Mouse (Mus musculus) cerebral cortex, adult 2 months (tissue): ENCODE measurements around the gene Fam111a.

Experiments used
- WGBS: fragments of 180-500 bp; shearing (Covaris S2); methylation state at CpG from one replicate; pipeline ENCODE4 v1.1.7; 2018; 5-methylcytosine and 5-hydroxymethylcytosine counted together

The Fam111a gene

DNA sequence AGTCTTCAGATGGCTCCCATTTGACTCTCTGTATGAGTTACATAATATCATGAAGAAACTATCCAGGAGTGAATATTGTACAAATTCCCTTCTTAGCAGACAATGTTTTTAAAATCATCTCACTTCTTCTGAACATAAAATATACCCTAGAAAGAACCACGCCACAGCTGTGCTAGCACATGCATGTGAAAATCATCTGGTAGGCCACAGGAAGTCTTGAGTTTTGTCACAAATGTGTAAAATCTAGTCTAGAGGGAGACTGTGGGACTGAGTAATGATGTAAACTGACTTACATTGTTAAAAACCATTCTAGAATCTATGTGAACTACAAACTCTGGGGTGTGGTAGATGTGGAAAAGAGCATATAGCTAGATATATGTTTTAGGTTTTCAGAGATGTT, 26.1 kb downstream of the Fam111a start:
- 70% methylated on average over 1 of the region's 1 CpGs for WGBS

DNA sequence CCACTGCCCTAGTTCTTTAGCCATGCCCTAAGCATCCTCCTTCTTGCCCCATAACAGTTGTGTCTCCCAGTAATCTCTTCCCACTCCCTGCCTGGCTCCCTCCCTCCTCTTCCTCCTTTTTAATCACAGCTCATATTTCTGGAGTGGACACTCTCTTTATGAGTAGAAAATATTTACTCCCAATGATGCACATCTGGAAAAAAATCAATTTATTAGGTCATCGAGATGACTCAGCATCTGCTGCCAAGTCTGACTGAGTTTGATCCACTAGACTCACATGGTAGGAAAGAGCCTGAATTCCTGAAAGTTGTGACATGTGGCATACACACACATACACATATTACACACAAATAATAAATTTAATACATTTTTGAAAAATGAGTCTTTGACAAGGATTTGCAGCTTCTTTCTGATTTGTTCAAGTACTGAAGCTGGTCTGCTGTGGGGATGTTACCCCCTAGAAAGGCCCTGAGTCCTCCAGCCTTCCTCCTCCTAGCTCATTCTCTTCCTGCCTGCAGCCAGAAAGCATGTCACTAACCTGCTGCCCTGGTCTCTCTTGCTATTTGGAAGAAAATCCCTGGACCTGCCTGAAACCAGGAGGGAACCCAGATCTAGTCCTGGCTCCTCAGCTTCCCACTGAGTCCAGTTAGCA, 27.2 kb downstream of the Fam111a start:
- 77% methylated on average over 1 of the region's 1 CpGs for WGBS

DNA sequence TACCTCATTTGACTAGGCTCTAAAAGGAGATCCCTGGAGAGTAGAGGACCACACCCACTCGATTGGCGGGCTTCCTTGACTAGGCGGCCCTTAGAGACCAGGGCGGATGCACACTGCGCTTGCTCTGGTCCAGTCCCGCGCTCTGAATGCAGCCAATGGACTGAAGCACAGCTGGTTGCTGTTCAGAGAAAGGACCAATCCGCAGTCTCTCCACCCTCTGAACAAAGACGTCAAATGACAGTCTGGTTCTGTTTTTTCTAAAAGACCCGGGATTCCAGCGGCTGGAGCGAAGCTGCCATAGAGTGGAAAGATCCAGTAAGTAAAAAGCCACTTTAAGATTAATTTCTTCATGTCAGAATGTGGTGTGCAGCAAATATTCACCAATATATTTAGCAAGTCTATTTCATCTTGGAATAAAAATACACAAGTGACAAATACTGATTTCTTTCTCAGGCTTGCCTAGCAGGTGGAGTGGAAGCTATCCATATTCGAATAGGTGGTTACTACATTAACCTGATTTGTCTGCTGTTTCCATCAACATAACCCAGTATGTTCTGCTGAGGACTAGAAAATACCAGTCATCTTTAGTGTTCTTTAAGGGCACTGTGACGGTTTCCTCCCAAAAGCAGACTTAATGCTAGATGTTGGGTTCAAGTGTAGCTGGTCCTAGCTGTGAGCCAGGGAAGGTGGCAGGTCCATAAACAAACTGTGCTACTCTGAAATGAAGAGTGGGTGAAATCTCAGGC, 27.9 kb downstream of the Fam111a start:
- WGBS: 5% methylated on average over 14 of the region's 14 CpGs

DNA sequence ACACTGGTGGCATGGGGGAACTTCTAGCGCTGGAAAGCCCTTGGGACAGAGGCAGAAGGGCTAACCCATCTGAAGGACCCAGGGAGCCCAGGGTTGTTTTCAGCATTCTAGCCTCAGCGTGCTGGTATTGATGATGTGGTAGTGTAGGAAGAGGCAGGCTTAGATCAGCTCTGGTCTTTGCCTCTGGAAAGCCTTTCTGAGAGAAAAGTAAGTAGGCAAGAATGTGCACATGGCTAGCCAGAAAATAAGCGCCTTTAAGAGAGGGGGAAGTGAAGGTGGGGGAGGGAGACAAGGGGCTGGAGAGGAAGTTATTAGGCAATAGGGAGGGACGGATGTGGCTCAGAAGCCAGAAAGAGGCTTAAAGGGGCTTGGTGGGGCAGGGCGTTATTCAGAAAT, 28.5 kb downstream of the Fam111a start:
- 30% methylated on average over 5 of the region's 5 CpGs for WGBS

DNA sequence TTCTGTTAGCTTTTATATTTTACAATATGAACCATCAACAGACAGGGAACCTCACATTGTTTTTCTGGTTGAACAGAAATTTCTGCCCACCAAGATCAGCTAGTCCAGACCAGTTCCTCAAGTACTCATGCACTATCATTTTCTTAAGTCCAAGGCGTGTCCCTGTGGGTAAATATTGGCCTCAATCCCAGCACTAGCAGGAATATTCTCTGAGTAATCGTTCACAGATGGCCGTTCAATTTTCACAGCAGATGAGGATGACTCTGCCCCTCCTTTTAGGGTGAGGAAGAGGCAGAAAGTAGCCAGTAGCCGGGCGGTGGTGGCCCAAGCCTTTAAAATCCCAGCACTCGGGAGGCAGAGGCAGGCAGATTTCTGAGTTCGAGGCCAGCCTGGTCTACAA, 29.6 kb downstream of the Fam111a start:
- WGBS: 72% methylated on average over 7 of the region's 7 CpGs

DNA sequence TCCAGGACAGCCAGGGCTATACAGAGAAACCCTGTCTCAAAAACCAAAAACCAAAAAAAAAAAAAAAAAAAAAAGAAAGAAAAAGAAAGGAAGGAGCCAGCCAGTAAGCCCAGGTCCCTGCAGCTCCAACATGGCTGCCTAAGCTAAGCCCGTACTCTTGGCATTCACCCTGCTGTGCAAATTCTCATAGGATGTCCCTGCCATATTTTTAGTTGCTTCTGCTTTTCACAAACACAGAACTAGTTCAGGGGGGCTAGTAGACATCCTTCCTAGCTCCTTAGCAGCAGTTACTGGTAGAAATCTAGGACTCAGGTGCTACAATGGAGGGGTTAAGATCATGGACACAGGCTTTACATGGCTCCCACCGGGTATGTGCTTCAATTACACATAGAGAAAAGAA, 30.0 kb downstream of the Fam111a start:
- 76% methylated on average over 2 of the region's 2 CpGs for WGBS

DNA sequence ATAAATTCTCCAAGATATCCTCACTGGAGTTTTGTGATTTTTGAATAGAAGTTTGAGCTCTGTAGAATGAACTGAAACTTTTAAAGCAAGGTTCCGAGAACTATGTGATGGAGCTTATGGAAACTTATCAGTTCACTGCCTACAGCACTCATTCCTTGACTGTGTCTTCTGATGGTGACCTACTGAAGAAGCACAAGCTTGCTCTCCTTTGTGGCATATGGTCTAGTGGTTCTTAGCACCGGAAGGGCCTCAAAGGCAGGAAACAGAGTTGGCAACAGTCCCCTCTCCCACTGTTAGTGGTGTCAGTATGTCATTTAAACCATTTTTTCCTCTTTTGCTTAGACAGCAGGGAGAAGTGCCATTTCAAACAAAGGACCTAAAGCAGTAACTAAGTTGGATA, 31.1 kb downstream of the Fam111a start:
- 76% methylated on average over 2 of the region's 2 CpGs for WGBS

DNA sequence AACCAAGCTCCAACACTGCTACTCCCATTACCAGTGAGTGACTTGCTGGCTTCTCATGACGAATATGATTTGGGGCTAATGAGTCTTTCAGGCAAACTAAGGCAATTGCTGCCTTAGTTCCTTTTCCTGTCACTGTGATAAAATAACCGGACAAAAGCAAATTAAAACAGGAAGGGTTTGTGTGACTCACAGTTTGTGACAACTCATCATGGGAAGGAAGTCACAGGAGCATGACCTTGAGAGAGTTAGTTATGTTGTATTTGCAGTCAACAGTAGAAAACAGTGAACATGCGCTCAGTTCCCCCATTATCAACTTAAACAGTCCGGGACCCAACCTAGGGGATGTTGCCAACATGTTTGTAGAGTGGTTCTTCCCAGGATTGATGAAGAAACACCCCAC, 39.8 kb downstream of the Fam111a start:
- WGBS: 76% methylated on average over 4 of the region's 4 CpGs

DNA sequence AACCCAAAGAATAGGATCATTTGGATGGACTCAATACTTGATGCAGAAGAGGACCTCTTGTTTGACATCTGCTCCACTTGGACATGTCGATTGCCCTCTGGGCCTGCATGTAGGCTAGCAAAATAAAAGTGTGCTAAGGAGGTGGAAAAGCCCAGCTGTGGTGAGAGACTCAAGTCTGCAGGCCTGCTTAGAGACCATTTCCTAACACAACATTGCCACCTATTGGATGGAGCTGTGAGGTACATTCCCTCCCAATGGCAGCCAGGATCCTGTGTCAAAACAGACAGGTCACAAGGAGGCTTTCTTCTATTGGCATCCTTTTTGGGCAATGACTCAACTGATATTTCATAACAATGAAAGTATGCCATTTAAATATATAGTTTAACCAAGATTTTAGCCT, 46.4 kb downstream of the Fam111a start:
- 0% methylated on average over 1 of the region's 1 CpGs for whole genome bisulfite sequencing

DNA sequence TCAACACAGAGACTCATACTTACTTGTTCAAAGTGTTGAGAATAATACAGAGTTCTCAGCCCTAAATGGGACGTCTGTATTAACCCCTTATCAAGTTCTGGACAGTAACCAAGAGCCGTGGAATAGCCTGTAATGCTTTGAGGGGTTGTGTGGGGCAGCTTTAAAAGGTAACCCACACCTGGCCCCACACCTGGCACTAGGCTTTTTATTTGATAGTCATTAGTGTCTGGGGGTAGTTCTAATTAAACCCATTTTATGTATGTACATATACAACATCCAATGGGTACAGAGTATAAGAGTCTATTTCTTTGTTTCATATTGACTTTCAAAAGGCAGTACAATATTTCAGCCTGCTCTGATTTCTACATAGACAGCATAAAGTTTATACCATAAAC, 49.6 kb downstream of the Fam111a start:
- 63% methylated on average over 2 of the region's 2 CpGs for WGBS

DNA sequence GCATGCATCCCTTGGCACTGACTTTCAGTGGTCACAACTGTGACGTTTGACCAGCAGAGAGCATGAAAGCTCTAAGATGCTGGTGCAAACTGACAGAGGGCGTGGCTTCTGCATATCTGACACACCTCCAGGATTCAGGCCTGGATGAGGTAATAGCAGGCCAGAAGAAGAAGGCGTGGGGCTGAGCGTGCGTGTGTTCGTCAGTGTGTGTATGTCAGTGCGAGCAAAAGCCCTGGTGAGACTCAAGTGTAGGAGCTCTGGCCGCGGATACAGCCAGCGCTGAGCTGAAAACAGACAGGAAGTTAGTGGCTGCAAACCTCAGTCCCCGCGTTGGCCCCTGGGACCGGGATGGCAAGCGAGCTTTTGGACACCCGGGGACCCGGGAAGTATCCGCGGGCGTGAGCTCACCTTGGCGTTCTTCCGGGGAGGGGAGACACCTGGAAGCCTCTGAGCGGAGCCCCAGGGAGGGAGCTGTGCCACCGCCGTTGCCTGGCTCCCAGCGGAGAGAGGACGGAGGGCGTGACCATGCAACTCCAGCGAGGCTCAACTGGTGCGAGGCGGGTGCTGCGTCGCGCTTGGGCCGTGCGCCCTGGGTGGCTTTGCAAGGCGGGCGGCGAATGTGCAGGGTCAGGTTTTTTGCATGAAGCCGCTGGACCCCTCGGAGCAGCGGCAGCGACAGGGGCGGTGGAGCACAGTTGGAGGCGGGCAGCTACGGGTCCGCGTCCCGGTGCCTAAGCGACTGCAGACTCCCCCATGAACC, 50.2 kb downstream of the Fam111a start:
- WGBS: under 1% methylated on average over 49 of the region's 49 CpGs

DNA sequence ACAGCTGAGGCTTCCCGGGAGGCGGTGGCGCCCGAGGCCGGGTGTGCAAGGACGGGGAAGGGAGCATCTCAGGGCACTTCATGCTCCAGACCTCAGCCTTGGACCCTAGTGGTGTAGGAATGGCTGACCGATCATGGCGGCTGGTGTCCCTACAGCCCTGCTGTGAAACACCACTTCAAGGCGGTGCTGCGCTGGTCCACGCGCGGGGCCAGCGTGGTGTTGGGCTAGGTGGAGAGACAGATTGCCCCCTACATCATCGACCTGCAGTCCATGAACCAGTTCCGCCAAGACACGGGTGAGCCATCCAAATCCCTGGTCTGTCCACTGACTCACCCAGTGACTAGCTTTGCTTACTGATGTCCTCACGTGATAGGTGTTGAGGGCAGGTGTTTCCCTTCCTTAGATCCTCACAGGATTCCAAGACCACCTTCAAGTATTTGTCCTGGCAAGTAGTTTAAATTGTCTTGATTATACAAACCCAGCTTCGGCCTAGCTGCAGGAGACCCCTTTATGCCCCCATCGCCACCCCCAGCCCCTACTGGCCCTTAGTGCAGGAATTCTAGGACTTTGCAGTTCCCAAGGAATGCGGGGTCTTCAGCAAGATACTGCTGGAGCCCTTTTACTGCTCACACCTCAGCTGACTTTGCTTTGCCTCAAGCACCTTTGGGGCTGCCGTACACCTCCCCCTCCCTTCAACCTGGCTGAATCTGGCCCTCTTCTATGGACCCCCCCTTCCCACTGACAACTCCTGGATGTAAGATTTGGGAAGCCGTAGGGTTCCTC, 50.9 kb downstream of the Fam111a start:
- WGBS: 14% methylated on average over 23 of the region's 23 CpGs

DNA sequence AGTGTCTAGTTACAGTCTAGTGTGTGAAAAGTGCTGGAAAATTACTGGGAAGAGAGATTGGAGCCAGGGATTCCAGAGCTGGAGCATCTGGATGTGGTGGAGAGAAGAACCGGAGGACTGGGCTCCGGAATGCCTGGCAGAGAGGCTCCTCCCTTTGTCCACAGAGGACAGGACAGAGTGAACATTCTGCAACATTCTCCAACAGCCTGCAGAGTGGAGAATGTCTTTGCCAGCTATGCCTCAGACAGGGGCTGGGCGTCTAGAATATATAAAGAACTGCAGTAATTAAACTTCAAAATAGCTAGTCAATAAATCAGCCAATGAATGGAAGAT, 51.5 kb downstream of the Fam111a start:
- WGBS: 26% methylated on average over 3 of the region's 3 CpGs

DNA sequence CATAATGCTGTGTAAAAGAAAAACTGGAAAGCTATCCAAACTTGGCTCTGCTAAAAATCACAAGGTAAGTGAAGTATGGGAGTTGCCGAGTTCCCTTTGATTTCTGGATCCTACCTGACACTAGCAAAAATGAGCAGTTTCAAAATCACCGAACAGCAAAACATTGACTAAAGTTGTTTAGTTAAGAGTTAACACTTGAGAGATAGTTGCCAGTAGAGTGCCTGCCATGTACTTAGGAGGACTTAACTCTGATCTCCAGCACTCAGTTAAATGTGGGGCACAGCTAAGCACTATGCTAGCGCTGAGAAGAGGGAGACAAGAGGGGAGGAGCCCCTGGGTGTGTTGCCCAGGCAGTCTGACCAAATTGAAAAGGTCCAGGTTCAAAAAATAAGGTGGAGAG, 53.1 kb downstream of the Fam111a start:
- 65% methylated on average over 3 of the region's 3 CpGs for WGBS

DNA sequence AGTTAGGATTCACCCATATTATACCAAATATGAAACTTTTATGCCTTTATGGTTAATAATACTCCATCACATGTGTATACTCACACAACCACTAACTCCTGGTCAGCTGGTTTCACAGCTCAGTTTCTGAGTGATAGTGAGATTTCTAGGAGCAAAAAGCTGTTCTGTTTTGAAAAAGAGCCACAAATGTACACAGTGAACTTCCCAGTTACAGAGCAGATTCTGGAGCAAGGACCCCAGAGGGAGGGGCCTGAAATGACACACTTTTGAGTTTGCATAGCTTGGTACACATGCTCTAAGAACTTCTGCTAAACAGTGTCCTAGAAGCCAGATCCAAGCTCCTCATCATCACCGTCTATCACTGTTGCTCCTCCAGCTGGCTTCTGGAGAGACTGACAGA, 54.1 kb downstream of the Fam111a start, which contains the start of gene Gm4952:
TSS of gene Gm4952 (plus strand) at position 301 of the 400 bp plus-strand sequence.
- 35% methylated on average over 1 of the region's 1 CpGs for WGBS

DNA sequence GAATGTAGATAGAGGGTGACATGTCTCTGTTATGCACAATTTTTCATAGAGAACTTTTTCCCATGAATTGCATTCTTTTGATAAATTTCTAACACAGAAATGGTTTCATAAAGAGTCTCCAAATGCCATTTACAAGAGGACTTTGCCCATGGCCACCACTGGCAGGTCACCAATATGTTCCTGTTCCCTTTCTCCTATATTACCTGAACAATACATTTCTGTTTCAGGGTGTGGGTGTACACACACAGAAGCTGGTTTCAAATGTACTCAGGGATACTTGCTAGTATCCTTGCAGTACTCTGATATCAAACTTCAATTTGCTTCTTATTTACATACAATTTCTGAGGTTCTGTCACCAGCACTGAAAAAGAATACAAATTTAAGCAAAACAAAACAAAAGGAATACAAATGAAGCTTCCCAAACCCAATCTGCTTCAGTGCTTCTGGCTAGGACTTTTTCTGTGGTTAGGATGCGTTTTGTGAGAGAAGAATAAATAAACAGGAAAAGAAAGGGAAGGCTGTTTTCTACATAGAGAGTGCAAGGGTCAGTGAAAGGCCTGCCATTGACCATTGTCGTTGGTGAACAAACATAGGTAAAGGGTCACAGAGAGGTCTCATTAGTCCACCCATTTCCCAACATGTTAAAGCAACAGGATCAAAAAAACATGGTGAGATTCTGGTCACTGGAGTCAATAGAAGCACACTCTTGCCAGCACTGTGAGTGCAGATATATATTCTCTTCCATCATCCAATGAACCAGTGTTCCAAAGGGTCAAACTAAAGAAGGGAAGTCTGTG, 55.3 kb downstream of the Fam111a start:
- WGBS: 43% methylated on average over 2 of the region's 2 CpGs

DNA sequence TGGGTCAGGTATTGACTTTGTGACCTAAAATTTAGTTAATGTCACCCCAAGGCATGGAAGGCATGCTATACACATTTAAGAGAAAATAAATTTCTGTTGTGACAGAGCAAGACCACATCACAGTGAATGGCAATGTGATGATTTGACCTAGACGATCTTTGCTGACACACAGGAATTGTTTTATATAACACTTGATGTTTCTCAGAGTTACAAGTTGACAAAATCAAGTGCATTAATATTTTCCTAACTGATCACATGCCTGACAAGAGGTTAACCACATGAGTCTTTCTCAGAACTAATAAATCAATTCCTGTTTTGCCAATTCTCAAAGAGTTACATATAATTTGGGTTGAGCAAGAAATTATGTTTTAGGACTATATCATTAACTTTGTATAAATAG, 68.1 kb downstream of the Fam111a start:
- 84% methylated on average over 1 of the region's 1 CpGs for WGBS

DNA sequence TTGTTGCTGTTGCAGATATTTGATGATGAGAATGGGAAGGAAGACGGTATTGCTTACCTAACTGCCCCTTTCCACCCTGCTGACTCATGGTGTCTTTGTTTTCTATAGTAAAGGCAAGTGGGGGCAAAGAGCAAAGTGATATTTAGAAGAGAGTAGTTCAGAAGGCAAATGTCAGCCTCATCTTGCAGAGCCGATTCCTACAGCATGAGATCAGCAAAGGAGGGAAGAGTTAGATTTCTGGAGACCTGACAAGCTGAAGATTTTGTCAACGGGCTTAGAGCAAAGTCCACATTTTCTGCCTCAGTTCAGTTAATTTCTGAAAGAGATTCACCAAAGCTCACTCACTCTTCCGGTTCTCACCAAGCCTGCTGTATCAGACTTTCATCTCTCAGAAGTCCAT, 87.6 kb downstream of the Fam111a start, which contains the start of gene Glyat:
TSS of gene Glyat (plus strand) at position 133 of the 400 bp plus-strand sequence.
- 76% methylated on average over 4 of the region's 4 CpGs for WGBS

DNA sequence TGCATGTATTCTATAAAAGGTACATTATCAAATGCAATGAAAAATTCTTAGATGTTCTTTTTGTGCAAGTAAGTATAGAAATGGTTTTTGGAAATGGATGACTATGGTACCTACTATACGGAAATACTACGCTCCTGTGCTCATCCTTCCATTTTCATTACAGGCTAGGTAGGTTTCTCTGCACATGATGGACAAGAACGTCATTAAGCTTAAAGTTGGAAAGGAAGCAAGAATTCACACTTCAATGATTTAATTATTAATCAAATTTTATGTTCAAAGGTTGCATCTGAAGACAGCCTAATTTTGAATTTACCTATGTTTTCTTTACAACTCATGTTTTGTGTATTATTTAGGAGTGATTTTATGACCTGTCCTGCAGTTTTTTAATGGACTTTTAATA, 88.7 kb downstream of the Fam111a start:
- WGBS: 92% methylated on average over 3 of the region's 3 CpGs

DNA sequence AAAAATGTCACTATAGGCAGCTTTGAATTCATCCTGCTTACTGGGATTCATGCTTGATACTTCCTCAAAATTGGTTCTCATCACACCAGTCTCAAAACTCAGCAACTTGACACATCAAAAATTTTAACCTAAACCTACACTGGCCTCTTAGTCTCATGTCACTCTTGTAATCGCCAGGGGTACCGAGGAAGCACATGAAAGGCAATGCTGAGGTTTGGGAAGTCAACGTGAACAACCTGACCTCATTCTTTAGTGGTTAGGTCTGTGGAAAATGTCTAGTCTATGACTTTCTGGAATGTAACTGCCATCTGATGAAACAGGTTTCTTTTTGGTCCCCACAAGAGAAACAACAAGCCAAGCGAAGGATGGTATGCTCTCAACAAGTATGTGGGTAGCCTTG, 89.4 kb downstream of the Fam111a start:
- 95% methylated on average over 4 of the region's 4 CpGs for WGBS

DNA sequence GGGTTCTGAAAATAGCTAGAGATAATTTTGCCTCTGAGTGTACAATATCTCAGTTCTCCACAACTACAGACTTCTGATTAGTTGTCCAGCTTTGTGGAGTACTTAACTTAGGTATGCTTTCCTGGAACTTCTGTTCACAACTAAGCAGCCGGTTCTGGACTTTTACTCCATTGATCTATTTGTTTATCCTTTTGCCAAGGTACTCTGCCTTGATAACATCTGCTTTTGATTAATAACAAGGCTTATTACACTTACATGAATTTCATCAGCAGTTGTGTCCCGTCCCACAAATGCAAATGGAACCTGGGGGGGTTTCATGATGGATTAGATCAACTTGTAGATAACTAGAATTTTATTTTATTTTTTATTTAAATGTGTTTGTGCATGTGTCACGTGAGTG, 91.3 kb downstream of the Fam111a start:
- WGBS: 73% methylated on average over 3 of the region's 3 CpGs
